Mouse (Mus musculus): Measurements from ENCODE around the gene Rnd3. TPM values are rescaled to one million over a fixed set of nuclear protein-coding genes. Genes with fewer than 3 reads are reported as not detected.

Rnd3 gene
- polyA plus RNA-seq, 1 experiment from 2014 or later, result 164 TPM

GRCm38 (mm10) chr2:51082714-51083351 is 66.1 kb downstream of the Rnd3 start:
- 73% methylated on average over 13 of the region's 13 CpGs for WGBS
- ATAC-seq (ENCODE audit: insufficient number of reproducible peaks, insufficient read depth, low FRiP score, low TSS enrichment), result no peak
- H3K4me3 ChIP-seq, result no peak overlapping the region
- no peak overlapping the region for H3K27ac ChIP-seq
- H3K36me3 ChIP-seq, result no peaks in the 10 kb centered on the region
- 0 out of 2 replicates have a peak, but pooled peaks cover 7% of the 10 kb centered on the region for H3K4me1 ChIP-seq
- no peaks in the 10 kb centered on the region for H3K9me3 ChIP-seq
- no peaks in the 10 kb centered on the region for H3K27me3 ChIP-seq
- no peak overlapping the region for H3K9ac ChIP-seq
- H3K4me2 ChIP-seq (replicated peaks), result no peak overlapping the region

Measured in embryonic facial prominence, embryonic 12.5 days (tissue).